Mouse (Mus musculus) cerebral cortex, adult 2 months (tissue): ENCODE data around the gene Chst13.

Experiments used
- WGBS: fragments of 180-500 bp; shearing (Covaris S2); methylation state at CpG from one replicate; pipeline ENCODE4 v1.1.7; 2018; 5-methylcytosine and 5-hydroxymethylcytosine counted together

Chst13 gene

DNA sequence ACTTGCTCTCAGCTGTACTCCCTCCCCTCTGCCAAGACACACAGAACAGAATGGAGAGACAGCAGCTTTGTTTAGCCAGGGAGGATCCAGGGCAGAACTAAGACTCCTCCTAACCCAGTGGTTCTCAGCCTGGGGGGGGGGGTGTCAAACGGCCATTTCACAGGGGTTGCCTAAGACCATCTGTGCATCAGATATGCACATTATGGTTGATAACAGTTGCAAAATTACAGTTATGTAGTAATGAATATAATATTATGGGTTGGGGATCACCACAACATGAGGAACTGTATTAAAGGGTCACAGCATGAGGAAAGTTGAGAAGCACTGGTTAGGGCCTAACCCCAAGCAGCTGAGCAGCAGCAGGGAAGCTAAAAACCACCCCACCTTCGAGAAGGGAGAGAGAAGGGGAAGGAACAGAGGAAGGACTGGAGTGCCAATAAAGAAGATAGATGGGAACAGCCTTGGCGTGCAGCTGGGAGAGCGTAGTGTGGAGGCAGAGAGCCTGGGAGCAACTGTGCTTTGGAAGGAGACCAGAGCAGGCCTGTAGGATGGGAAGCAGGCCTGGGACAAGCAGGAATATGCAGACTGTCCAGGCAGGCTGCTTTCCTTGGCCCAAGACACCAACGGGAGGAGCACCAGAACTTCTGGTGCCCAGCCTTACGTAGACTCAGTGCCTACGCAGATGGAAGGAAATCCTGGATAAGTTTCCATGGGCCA lies 5.4 kb downstream of the Chst13 start:
- 67% methylated on average over 7 of the region's 7 CpGs for WGBS

DNA sequence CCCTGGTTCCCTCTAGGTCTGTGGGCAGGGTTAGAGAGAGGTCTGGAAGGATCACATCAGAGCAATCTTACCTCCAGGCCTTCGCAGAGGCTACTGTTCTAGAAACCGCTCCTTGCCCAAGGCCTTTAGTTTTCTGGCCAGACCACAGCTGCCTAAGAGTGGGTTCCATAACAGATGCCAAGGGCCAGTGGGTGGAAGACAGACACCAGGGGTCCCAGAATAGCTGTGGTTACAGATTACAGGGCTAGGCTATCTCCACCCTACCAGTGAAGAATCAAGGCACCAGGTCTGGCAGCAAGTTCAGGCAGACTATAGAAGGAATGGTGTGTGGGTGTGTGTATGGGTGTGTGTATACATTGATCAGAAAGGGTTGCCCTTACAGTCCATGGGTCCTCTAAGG lies 6.0 kb downstream of the Chst13 start:
- WGBS = 91% methylated on average over 2 of the region's 2 CpGs

GRCm38 (mm10) chr6:90317510-90318258 lies 7.3 kb downstream of the Chst13 start:
- WGBS = 79% methylated on average over 2 of the region's 2 CpGs

- 78% methylated on average over 5 of the region's 5 CpGs for WGBS
These were observed 9.0 kb downstream of the Chst13 start for GRCm38 (mm10) chr6:90315961-90316360.

- 89% methylated on average over 87 of the region's 87 CpGs for WGBS
These were observed 15.9 kb downstream of the Chst13 start for GRCm38 (mm10) chr6:90308839-90309778.

DNA sequence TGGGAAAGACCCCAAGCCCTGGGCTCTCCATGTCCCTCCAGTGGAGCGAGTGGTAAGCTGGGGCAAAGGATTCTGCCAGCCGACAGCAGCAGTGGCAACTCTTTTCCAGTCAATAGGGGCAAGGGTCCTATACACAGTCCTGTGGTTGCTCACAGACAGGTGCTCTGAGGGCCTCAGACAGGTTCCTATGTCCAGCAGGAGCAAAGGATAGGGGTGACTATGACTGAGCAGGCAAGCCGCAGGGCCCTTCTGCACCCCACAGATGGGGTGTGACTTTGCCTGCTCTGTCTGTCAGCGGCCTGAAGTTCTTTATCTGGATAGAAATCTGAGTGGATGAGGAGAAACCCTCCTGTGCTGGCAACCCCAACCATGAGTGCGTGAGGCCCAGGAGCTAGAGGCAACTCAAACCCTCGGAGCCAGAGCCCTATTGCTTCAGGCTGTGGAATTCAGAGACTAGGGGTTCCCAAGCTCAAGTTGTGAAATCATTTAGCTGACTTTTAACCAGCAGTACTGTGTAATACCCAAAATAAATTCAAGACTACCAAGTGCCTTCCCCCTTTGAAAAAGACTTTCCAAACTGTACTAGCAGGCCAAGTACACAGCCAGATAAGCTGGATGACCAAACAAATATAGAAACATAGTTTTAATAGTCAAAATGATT lies 18.5 kb downstream of the Chst13 start:
- 90% methylated on average over 6 of the region's 6 CpGs for WGBS

- WGBS = 89% methylated on average over 1 of the region's 1 CpGs
These were observed 24.1 kb downstream of the Chst13 start, which contains the start of gene BC048671 for GRCm38 (mm10) chr6:90300919-90301318. Gene BC048671, plus strand, starts transcription at chr6:90301219.

DNA sequence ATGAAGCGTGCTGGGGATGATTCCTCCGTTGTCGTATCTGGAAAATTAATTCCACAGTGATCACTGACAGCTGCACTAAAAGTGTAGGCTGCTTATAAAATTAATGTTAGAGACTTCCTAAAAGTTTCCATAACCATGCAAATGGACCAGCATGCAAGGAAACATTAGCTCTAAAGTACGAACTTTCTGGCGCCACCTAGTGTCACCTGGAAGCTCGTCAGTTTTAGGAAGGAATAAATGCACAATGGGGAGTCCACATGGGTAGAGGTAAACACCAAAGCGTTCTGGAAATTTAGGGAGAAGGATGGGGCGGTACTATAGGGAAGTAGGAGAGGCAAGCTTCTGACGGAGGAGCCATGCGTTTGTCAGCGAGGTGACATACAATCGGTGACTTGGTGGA lies 36.7 kb downstream of the Chst13 start:
- WGBS = 57% methylated on average over 12 of the region's 12 CpGs
